Mouse (Mus musculus): ENCODE results near the gene Hdhd3.

Gene Hdhd3

DNA sequence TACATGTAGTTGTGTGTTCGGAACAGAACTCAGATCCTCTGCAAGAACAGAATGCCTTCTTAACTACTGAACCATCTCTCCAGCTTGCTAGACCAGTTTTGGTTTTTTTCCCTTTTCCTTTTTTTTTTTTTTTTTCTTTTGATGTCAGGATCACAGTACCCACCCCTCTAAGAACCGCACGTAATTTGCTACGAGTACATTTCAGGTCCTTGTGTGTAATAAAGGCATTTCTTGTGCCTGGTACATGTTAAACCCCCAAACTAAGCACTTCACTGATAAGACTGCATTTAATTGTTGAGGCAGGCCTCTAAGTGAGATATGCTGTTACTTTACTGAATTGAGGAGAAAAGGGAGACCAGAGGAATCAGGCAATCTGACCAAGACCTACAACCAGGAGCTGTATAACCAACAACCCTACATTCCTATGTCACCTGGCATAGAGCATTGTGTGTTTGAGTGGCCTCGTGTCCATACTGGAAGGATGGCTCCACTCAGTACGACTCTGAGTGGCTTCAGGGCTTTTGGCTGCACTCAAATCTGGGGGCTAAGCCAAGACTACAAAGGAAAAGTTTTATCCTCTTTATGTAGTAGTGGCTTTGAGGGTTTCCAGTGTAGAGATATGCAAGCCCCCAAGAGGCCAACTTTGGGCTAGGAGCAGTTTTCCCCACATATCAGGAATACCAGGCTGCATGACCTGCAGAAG is 25.6 kb downstream of the Hdhd3 start:
- DNase-seq (ENCODE audit: low read depth in 1 of 2, low spot score in 2 of 2): no peak

DNA sequence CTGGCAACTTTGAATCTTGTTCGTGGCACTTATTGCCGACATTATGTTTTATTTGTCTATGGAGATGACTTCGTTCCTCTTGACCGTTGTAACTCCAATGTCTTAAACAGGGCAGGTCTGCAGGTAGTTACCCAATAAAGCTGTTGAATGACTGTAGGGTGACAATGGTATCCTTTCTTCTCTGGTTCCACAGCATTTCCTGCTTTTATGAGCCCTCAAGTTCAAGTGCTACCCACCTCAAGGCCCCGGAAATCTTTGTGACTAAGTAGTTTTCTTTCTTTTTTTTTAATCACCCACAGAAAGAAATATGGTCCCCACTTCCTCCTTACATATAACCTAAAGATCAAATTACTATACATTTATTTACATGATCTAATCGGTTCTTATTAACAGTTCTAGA is 27.5 kb downstream of the Hdhd3 start:
- DNase-seq (ENCODE audit: low read depth in 1 of 2, low spot score in 2 of 2): no peak

DNA sequence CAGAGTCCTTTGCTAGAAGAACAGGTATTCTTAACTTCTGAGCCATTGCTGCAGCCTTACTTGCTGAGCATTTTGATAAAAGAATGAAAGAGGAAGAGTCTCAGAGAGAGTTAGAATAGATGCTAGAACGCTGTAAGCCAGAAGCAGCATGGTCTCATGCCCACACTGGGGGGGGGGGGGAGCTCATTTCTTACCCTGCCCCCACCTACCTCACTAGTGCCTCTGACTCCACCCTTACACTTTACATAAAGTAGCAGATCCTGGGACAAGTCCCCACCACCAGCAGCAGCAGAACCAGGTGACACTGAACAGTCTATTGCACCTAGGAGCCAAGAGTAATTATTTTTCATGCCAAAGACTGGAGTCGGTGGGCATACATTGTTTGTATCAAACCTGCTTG is 28.1 kb downstream of the Hdhd3 start:
- DNase-seq (ENCODE audit: low read depth in 1 of 2, low spot score in 2 of 2): no peak

DNA sequence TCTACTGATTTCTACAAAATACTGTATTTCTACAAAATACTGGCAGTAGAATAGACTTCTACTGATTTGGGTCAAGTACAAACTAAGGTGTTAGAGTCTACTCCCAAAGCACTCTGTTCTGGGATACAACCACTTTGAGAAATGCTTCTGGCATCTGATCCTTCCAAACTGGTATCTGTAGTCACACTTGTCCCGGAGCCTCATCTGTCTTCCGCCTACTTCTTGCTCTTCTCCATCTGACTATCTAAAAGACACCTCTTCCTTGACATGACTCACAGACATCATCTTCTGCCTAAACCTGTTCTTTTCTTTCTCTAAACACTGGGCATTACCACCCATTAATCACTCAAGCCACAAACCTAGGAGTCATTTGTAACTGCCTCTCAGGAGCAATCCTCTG is 31.2 kb downstream of the Hdhd3 start:
- DNase-seq (ENCODE audit: low read depth in 1 of 2, low spot score in 2 of 2): no peak

DNA sequence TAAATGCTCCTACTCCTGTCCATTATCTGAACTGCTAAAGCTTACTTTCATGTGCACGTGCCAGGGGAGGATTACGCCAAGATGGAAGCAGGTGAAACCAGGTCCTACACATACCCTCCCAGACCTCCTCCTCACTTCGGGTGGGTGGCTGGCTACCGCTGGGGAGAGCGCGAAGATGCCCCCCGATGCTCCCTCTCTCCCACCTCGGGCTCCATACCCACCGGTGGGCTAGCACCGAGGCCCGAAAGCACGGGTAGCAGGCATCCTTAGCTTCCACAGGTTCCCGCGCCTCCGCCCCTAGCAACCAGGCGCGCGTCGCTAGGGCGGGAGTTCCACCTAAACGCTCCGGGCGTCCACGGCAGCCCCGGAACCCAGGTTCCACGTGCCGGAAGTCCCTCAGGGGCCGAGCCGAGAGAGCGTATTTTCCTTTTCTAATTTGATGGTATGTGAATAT is 32.6 kb downstream of the Hdhd3 start, which contains the start of gene Wdr31:
Gene Wdr31, minus strand, starts transcription at position 299 of the 454 bp plus-strand sequence.
- peak in 1 of 2 experiments; percentile 53 for DNase-seq (ENCODE audit: low read depth in 1 of 2, low spot score in 2 of 2)

DNA sequence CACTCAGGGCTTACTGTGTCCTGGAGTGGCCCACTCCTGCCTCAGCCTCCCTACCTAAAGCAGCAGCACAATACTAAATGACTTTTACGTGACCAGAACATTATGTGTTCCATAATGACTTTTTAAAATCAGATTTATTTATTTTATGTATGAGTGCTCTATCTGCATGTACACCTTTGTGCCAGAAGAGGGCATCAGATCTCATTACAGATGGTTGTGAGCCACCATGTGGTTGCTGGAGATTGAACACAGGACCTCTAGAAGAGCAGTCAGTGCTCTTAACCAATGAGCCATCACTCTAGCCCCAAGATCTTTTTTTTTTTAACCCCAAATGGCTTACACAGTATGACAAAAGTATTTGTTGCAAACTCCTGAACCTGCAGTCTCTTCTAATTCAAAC is 35.1 kb downstream of the Hdhd3 start:
- no peak for DNase-seq (ENCODE audit: low read depth in 1 of 2, low spot score in 2 of 2)

DNA sequence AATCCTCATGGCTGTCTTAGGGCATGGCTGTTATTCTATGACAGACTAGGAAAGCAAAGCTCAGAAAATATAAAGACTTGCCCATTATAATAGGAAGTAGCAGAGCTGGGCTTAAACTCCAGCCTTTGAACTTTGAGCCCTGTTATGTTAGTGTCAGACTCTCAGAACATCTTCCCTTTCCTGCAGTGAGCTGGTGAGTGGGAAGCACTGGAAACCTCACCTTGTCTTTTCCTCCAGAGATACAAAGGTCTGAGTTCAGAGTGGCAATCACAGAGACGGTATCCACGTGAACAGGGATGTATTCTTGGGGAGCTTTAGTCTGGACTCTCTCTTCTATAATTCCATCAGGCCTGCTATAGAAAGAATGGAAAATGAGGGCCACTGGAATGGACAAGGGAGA is 40.1 kb downstream of the Hdhd3 start:
- no peak for DNase-seq (ENCODE audit: low read depth in 1 of 2, low spot score in 2 of 2)

DNA sequence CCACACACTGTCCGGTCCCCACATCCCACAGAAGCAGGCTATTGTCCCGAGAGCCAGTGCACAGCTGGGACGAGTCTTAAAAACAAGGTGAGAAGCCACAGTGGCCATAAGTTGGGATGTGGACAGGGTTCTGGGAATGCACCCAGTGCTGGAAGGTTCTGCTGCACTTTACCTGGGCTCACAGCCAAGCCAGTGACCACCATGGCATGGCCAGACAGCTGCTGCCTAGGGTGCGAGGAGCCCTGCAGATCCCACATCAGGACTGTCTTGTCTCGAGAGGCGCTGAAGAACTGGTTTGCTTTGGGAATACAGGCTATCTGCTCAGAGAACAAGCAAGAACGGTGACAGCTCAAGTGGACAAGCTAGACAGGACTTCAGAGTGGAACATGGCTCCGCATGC is 42.9 kb downstream of the Hdhd3 start:
- no peak for DNase-seq (ENCODE audit: low read depth in 1 of 2, low spot score in 2 of 2)

DNA sequence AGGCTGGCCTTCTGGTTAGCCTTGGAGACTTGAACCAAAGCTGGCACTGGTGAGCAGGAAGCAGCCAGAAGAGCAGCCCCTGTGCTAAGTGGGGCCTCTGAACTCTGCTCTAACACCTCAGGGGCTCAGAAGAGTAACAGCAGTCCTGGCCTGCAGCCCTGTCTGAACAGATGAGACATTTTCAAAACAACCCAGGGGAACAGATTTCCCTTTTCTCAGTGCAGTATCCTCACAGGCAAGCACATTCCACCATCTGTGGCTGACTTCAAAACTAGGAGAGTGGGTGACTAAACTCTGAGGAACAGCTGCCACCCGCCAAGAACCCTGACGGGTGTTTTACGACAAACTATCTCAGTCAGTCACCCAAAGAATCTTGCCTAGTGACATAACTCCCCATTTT is 44.2 kb downstream of the Hdhd3 start:
- DNase-seq (ENCODE audit: low read depth in 1 of 2, low spot score in 2 of 2): no peak

DNA sequence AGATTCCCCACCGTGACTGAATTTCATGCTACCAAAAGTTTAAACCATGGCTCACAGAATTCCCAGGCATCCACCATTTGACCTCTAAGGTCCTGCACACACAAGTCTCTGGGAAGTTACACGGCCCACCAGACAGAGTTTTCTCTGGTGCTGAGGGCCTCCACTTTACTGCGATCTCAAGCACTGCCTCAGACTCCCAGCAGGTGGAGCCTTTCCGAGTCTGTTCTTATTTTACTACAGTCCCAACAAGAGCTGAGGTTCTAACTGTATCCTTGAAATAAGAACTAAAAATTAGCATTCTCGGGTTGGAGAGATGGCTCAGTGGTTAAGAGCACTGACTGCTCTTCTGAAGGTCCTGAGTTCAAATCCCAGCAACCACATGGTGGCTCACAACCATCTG is 48.3 kb downstream of the Hdhd3 start:
- DNase-seq (ENCODE audit: low read depth in 1 of 2, low spot score in 2 of 2): no peak

Data from monocyte, adult 2 months (primary cell).